Mouse (Mus musculus) lung, embryonic 14.5 days (tissue): ENCODE results near the gene Ank3. TPM values are rescaled to one million over a fixed set of nuclear protein-coding genes. Genes with fewer than 3 reads are reported as not detected.
A peak's percentile ranks its signal among the peaks of the same experiment; 100 is the strongest.

Source experiments
- ATAC-seq: fragments of 200-750 bp; cut with Nextera tagmentation; 2 replicates; pipeline ENCODE4 v1.8.0; 2017; ENCODE audit warnings: mild to moderate bottlenecking, moderate TSS enrichment, moderate library complexity; ENCODE audit not compliant: insufficient read depth
- DNase-seq: peaks from one replicate; pipeline ENCODE4 v3.0.0-alpha.2; 2015
- H3K27ac ChIP-seq: fragments of 300-500 bp; sonication (generic); 2 replicates; pipeline ENCODE4 v1.5.1; 2014; ENCODE audit warnings: low read depth, mild to moderate bottlenecking, moderate library complexity
- H3K27me3 ChIP-seq: fragments of 300-500 bp; sonication (generic); 2 replicates; pipeline ENCODE4 v1.6.1; 2014; ENCODE audit warnings: low read length, control low read depth; ENCODE audit not compliant: insufficient read depth
- H3K36me3 ChIP-seq: fragments of 300-500 bp; sonication (generic); 2 replicates; pipeline ENCODE4 v1.6.1; 2014; ENCODE audit warnings: control low read depth; ENCODE audit not compliant: insufficient read depth
- H3K4me1 ChIP-seq: fragments of 300-500 bp; sonication (generic); 2 replicates; pipeline ENCODE4 v1.6.1; 2014; ENCODE audit warnings: antibody characterized with exemption, control low read depth; ENCODE audit not compliant: insufficient read depth
- H3K4me2 ChIP-seq: fragments of 300-500 bp; sonication (generic); 2 replicates; pipeline ENCODE4 v1.6.1; 2014; ENCODE audit warnings: mild to moderate bottlenecking
- H3K4me3 ChIP-seq: fragments of 300-500 bp; sonication (generic); 2 replicates; pipeline ENCODE4 v1.5.1; 2014; ENCODE audit warnings: low read depth, low read length
- H3K9ac ChIP-seq: fragments of 300-500 bp; sonication (generic); 2 replicates; pipeline ENCODE4 v1.6.1; 2014
- H3K9me3 ChIP-seq: fragments of 300-500 bp; sonication (generic); 2 replicates; pipeline ENCODE4 v1.6.1; 2016; ENCODE audit warnings: low read depth, low read length, control low read depth
- CTCF ChIP-seq: IDR thresholded peaks from 2 replicates; pipeline ENCODE4 v1.5.1; 2016; ENCODE audit warnings: antibody characterized with exemption, low read depth
- WGBS: fragments of 180-500 bp; shearing (Covaris S2); extraction: QIAGEN DNeasy Blood & Tissue Kit; methylation state at CpG from one replicate; pipeline ENCODE4 v1.1.7; 2014; 5-methylcytosine and 5-hydroxymethylcytosine counted together
- polyA plus RNA-seq: library from polyadenylated mRNA; unstranded; fragments of >200 nt; fragmentation: Nextera tagmentation; extraction: Ambion mirVana; gene quantifications from 2 replicates; pipeline ENCODE4 v1.2.1, GENCODE M21; 2014

Ank3 gene
- polyA plus RNA-seq, 1 experiment from 2014 or later, result 16.2 TPM

DNA sequence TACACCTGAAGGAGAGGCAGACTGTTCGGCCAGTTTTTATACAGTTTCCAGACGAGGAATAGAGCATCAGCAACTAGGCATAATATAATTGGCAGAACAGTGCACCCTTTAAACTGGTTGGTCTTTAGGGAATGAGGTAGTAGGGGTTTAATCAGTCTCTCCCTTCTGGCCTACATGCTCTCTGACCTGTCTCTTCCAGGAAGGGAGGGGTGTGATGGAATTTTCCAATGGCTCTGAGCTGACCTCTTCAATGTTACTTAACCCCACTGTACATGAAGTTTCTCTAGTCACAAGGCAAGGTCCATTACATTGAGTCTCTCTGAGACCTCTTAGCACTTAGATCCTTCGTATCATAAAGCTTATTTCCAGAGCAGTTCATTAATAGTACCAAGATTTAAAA is 272.9 kb downstream of the Ank3 start:
- no peak overlapping the region for H3K4me3 ChIP-seq
- WGBS, result 78% methylated on average over 3 of the region's 3 CpGs
- TF ChIP-seq CTCF, result no peak
- no peaks in the 10 kb centered on the region for H3K36me3 ChIP-seq
- H3K4me1 ChIP-seq, result no peaks in the 10 kb centered on the region
- DNase-seq, result no peak
- no peaks in the 10 kb centered on the region for H3K9me3 ChIP-seq
- no peak overlapping the region for H3K27ac ChIP-seq
- no peak overlapping the region for H3K9ac ChIP-seq
- ATAC-seq, result no peak
- no peak overlapping the region for H3K4me2 ChIP-seq
- no peaks in the 10 kb centered on the region for H3K27me3 ChIP-seq

DNA sequence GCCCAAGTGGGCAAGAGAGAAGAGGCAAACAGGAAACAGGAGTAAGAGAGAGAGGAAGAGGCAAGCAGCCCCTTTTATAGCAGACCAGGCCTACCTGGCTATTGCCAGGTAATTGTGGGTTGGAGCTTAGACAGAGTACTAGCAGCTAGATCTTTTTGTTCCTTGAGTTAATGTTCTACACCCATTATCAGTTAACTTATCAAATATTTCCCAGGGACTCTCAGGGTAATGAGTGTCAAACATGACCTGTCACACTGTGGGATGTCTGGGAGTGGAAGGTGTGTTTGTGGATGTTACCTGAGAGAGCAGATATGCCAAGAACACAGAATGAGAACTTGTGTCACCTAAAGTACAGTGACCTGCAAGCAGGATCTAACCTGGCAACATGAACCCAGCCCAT is 274.0 kb downstream of the Ank3 start:
- H3K9me3 ChIP-seq, result no peaks in the 10 kb centered on the region
- TF ChIP-seq CTCF, result no peak
- ATAC-seq, result no peak

DNA sequence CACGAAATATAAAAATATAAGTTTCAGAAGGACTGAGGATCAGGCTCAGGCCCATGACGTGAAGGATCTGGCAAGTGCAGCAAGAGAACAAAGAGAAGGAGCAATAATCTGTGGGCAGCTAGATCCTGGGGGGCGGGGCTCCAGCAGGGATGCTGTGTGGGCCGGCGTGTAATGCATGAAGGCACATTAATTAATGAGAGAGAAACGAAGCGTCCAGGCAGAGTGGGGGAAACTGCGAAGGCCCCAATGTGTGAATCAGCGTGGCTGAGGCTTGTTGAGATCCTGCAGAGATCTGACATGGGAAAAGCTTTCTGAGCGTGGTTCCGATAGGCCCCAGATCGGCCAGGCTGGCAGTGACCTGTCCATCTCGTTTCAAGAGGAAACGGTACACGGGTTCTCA is 279.7 kb downstream of the Ank3 start:
- ATAC-seq, result no peak
- no peaks in the 10 kb centered on the region for H3K36me3 ChIP-seq
- H3K9ac ChIP-seq, result no peak overlapping the region
- H3K4me1 ChIP-seq, result no peaks in the 10 kb centered on the region
- no peaks in the 10 kb centered on the region for H3K27me3 ChIP-seq
- no peak overlapping the region for H3K4me3 ChIP-seq
- DNase-seq, result no peak
- 82% methylated on average over 15 of the region's 15 CpGs for WGBS
- TF ChIP-seq CTCF, result no peak
- no peaks in the 10 kb centered on the region for H3K9me3 ChIP-seq
- no peak overlapping the region for H3K27ac ChIP-seq
- H3K4me2 ChIP-seq, result no peak overlapping the region

More for the DNA sequence above, 274.0 kb downstream of the Ank3 start:
- DNase-seq, result no peak
- Histone ChIP-seq H3K36me3 (no peaks in the 10 kb centered on the region), H3K27me3 (no peaks in the 10 kb centered on the region), H3K4me2 (no peak overlapping the region), H3K27ac (no peak overlapping the region), H3K9ac (no peak overlapping the region), H3K4me3 (no peak overlapping the region), H3K4me1 (no peaks in the 10 kb centered on the region)

DNA sequence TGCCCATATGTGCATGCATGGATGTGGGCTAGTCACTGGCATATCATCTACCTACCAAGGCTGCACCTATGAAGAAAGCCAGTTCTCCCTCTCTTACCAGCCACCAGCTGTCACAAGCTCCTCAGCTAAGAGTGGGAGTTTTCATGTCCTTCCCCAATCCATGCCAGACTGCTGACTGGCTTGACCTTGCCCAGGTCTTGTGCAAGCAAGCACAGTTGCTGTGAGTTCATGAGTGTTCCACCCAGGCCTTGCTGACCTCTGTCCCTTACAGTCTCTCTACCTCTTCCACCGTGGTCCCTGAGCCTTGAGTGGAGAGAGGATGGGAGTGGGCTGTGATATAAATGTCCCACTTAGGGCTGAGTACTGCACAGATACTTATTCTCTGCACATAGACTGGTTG is 287.8 kb downstream of the Ank3 start:
- DNase-seq (no peak), ATAC-seq (no peak)
- WGBS, result 58% methylated on average over 1 of the region's 1 CpGs
- Histone ChIP-seq H3K4me3 (no peak overlapping the region), H3K4me1 (0 out of 2 replicates have a peak, but pooled peaks cover 5% of the 10 kb centered on the region), H3K27me3 (no peaks in the 10 kb centered on the region), H3K36me3 (no peaks in the 10 kb centered on the region), H3K27ac (no peak overlapping the region), H3K9me3 (peaks cover 7% of the 10 kb centered on the region; the same call in 1 of the 2 replicates), H3K4me2 (no peak overlapping the region), H3K9ac (no peak overlapping the region)
- no peak for TF ChIP-seq CTCF

DNA sequence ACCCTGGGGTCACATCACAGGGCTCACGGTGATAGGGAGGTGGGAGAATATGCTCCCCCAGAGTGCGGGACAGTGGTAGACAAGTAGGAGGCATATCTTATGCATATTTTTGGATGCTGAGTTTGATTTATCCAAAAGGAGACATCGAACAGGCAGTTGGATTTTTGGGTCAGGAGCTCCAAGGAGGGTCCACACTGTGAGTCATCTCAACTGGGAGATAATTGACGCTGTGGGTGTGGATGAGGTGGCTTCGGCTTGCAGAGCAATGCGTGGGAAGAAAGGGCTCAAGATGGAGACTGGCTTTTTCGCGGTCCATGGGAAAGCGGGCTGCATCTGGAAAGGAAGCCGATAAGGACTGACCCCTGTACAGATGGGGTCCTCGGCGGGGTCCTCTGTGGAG is 290.5 kb downstream of the Ank3 start:
- Histone ChIP-seq H3K36me3 (no peaks in the 10 kb centered on the region), H3K4me2 (no peak overlapping the region), H3K9ac (no peak overlapping the region), H3K4me3 (no peak overlapping the region), H3K27ac (no peak overlapping the region), H3K27me3 (no peaks in the 10 kb centered on the region), H3K4me1 (0 out of 2 replicates have a peak, but pooled peaks cover 5% of the 10 kb centered on the region), H3K9me3 (peaks cover 5% of the 10 kb centered on the region; the same call in 1 of the 2 replicates)
- 82% methylated on average over 12 of the region's 12 CpGs for WGBS
- DNase-seq, result no peak
- TF ChIP-seq CTCF, result no peak
- no peak for ATAC-seq

DNA sequence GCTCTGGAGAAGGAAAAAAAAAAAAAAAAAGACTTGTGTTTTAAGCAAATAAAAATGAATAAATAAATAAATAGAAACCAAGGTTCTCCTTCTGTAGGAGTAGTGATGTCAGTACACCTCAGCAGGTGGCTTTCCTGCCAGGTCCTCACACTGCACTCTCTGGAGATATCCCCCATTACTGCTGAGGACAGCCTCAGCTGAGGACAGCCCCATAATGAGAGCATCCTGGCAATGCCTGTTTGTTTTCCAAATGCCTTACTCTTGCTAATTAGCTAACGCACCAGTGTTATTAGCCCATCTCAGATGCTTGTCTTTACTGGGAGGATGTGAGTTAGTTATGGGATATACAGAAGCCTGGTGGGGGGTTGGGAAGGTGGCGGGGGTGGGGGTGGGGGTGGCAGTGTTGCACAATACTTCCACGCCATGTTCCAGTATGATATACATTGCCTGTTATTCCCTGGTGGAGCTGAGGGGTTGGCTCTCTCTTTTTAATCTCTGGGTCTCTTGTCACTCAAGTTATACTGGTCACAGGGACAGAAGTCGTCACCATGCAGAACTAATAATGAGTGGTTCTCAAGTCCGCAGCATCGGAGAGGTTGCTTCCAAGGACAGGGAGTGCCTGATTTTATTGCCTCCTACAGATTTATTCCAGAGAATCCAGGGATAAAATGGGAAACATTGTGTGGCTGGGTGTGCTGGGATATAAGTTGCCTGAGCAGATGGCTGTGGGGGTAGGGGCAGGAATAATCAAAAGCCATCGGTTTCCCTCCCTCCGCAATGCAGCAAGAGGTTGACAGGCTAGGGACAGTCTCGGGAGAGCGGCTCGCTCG is 291.8 kb downstream of the Ank3 start:
- TF ChIP-seq CTCF, result no peak

DNA sequence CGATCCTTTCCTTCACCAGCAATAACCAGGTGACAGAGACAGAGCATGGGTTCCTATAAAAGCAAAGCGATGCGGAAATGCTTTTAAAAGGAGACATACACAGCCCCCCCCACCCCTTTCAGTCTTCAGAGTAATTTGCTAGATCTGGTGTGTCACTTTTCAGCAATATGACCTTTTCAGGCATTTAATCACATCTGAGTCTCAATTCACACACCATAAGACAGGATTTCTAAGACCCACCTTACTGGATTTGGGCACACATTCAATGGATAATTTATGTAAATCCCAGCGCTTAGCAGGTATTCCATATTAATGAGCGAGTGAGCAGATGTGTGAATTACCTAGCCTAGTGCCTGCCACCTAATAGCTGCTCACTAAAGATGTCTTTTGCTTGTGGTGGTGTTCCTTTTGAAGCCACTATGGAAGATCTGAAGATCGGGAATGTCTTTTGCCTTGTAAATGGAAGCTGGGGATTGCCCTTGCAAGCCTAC is 292.4 kb downstream of the Ank3 start:
- Histone ChIP-seq H3K9me3 (no peaks in the 10 kb centered on the region), H3K27ac (no peak overlapping the region), H3K4me1 (0 out of 2 replicates have a peak, but pooled peaks cover 5% of the 10 kb centered on the region), H3K4me3 (no peak overlapping the region), H3K9ac (no peak overlapping the region), H3K4me2 (peak overlapping the region; percentile 33; the same call in 1 of the 2 replicates), H3K36me3 (no peaks in the 10 kb centered on the region), H3K27me3 (no peaks in the 10 kb centered on the region)
- ATAC-seq, result no peak
- no peak for TF ChIP-seq CTCF
- WGBS, result 29% methylated on average over 6 of the region's 6 CpGs
- no peak for DNase-seq

More for the DNA sequence above, 291.8 kb downstream of the Ank3 start:
- H3K27ac ChIP-seq, result no peak overlapping the region
- H3K4me2 ChIP-seq, result peak overlapping the region; percentile 33; the same call in 1 of the 2 replicates
- DNase-seq, result no peak
- 19% methylated on average over 12 of the region's 12 CpGs for WGBS
- no peak overlapping the region for H3K4me3 ChIP-seq
- H3K9me3 ChIP-seq, result no peaks in the 10 kb centered on the region
- no peak overlapping the region for H3K9ac ChIP-seq
- ATAC-seq, result no peak
- 0 out of 2 replicates have a peak, but pooled peaks cover 5% of the 10 kb centered on the region for H3K4me1 ChIP-seq
- no peaks in the 10 kb centered on the region for H3K36me3 ChIP-seq
- H3K27me3 ChIP-seq, result no peaks in the 10 kb centered on the region
